Mouse (Mus musculus) midbrain, postnatal 0 days (tissue): ENCODE measurements at regions not wholly inside any gene's neighbourhood (a gene's known extent, or its start where the extent isn't known, plus 50 kb on each side); places are given as distances from the start of the nearest gene placed in this dataset.

ENCODE experiments used
- ATAC-seq: fragments of 200-750 bp; cut with Nextera tagmentation; 2 replicates; pipeline ENCODE4 v1.8.0; 2017; ENCODE audit warnings: moderate number of reproducible peaks, mild to moderate bottlenecking, moderate TSS enrichment, moderate library complexity; ENCODE audit not compliant: low FRiP score
- DNase-seq: peaks from one replicate; pipeline ENCODE4 v3.0.0-alpha.2; 2015; ENCODE audit warnings: low spot score
- H3K27ac ChIP-seq: fragments of 300-500 bp; sonication (generic); 2 replicates; pipeline ENCODE4 v1.5.1; 2014; ENCODE audit warnings: low read depth, mild to moderate bottlenecking, low read length, mixed read lengths
- H3K27me3 ChIP-seq: fragments of 300-500 bp; sonication (generic); 2 replicates; pipeline ENCODE4 v1.6.1; 2014; ENCODE audit warnings: low read length, control low read depth, mixed read lengths; ENCODE audit not compliant: insufficient read depth
- H3K36me3 ChIP-seq: fragments of 300-500 bp; sonication (generic); 2 replicates; pipeline ENCODE4 v1.6.1; 2014; ENCODE audit warnings: low read length, control low read depth, mixed read lengths; ENCODE audit not compliant: insufficient read depth
- H3K4me1 ChIP-seq: fragments of 300-500 bp; sonication (generic); 2 replicates; pipeline ENCODE4 v1.6.1; 2014; ENCODE audit warnings: mild to moderate bottlenecking, control low read depth, antibody characterized with exemption, low read length, mixed read lengths; ENCODE audit not compliant: insufficient read depth
- H3K4me2 ChIP-seq: fragments of 300-500 bp; sonication (generic); 2 replicates; pipeline ENCODE4 v1.6.1; 2014; ENCODE audit warnings: low read depth, mild to moderate bottlenecking, low read length, mixed read lengths; ENCODE audit not compliant: poor library complexity, severe bottlenecking
- H3K4me3 ChIP-seq: fragments of 300-500 bp; sonication (generic); 2 replicates; pipeline ENCODE4 v1.5.1; 2014; ENCODE audit warnings: low read depth, mild to moderate bottlenecking, low read length, moderate library complexity
- H3K9ac ChIP-seq: fragments of 300-500 bp; sonication (generic); replicated peaks from 2 replicates; pipeline ENCODE4 v1.6.1; 2014; ENCODE audit warnings: mild to moderate bottlenecking, low read length, moderate library complexity, mixed read lengths; ENCODE audit not compliant: poor library complexity, severe bottlenecking
- H3K9me3 ChIP-seq: fragments of 300-500 bp; sonication (generic); 2 replicates; pipeline ENCODE4 v1.6.1; 2016; ENCODE audit warnings: low read length, control low read depth
- CTCF ChIP-seq: IDR thresholded peaks from 2 replicates; pipeline ENCODE4 v1.5.1; 2016; ENCODE audit warnings: antibody characterized with exemption, mild to moderate bottlenecking
- WGBS: fragments of 180-500 bp; shearing (Covaris S2); extraction: QIAGEN DNeasy Blood & Tissue Kit; methylation state at CpG from one replicate; pipeline ENCODE4 v1.1.7; 2014; 5-methylcytosine and 5-hydroxymethylcytosine counted together
- microRNA counts: library from miRNA; unstranded; fragments of <30 nt; microRNA quantifications from one replicate; lab custom pipeline; 2015
- microRNA-seq: library from miRNA; unstranded; fragments of <30 nt; microRNA quantifications from one replicate; pipeline ENCODE4, GENCODE M21; 2016; ENCODE audit warnings: borderline number of aligned reads

DNA sequence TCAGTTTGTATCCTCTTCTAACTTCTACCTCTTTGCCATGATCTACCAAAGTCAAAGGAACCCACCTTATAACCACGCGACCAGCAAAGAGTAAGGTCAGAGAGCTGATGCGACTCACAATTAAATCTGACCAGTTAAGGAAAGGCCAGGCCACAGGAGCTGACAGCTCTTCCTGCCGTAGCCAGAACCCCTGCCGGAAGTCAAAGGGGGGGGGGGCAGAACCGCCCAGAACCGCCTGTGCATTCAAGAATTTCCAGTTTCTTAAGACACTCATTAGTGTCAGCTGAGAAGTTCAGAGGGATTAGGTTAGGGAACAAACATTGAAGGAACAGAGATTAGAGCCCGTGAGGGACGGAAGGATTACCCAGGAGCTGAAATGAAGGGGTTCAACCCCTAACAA, 51.0 kb upstream of the Nfe2l3 start:
- H3K4me2 ChIP-seq = no peak overlapping the region
- H3K36me3 ChIP-seq = no peaks in the 10 kb centered on the region
- H3K4me1 ChIP-seq = no peaks in the 10 kb centered on the region
- 41% methylated on average over 9 of the region's 9 CpGs for WGBS
- no peak overlapping the region for H3K4me3 ChIP-seq
- H3K9me3 ChIP-seq = no peaks in the 10 kb centered on the region
- ATAC-seq (no peak), DNase-seq (no peak)
- no peak overlapping the region for H3K9ac ChIP-seq
- no peak overlapping the region for H3K27ac ChIP-seq
- TF ChIP-seq CTCF = no peak
- no peaks in the 10 kb centered on the region for H3K27me3 ChIP-seq

MicroRNAs encoded in the stretch of these regions (microRNA counts, 519-probe panel; counts per million panel counts)
- 5,168 counts per million, percentile 92 among the panel's probes with 10 or more counts for microRNA mmu-miR-148a (lab: Ali Mortazavi, UCI)

Small RNA genes in the stretch of these regions (microRNA-seq; reads per million reads assigned to microRNA genes)
- gene Mir148a = 521 reads per million, percentile 66 among the genes with 10 or more reads in this experiment
